Mouse (Mus musculus) lung, postnatal 25 days (tissue): ENCODE measurements around the gene Apaf1.

Experiments used
- DNase-seq: peaks from one replicate; pipeline ENCODE4 v3.0.0; 2022; ENCODE audit warnings: low spot score

Apaf1 gene

DNA sequence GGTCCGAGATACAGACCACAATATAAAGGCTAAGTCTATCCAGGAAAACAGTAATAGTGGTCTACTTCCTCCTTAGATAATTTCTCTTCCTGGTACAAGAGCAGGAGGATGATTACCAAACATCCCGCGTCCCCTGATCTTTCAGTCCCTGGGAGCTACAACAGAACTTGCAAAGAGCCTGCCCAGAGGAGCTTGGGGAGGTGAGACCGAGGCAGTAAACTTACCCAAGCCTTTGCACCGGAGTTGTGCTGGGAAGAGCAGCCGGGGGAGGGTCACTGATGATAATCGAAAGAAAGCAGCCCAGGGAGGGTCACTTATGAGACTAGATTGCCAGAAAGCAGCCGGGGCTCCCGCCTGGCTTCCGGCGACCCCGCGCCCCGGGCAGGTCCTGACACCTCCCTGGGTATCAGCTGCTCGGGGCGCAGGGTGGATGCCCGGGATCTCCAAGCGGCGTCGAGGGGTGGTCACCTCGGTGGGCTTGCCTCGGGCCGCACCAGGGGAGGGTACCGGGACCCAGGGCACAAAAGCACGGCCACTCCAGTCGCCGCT is 537 bp downstream of the Apaf1 start:
- DNase-seq: peak; percentile 18

GRCm38 (mm10) chr10:91080540-91080939 is 2.0 kb downstream of the Apaf1 start:
- DNase-seq: no peak

DNA sequence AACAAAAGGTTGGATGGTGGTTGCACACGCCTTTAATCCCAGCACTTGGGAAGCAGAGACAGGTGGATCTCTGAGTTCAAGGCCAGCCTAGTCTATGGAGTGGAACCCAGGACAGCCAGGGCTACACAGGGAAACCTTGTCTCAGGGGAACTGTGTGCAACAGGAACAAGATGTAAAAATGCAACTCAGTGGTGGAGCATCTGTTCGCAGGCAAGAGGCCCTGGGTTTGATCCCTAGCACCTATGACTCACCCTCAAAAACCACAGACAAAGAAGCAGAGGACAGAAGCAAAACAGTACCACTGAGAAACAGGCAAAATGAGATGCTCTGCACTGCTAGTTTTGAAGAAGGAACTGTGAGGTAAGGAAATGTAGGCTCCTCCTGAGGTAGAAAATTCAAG is 5.9 kb downstream of the Apaf1 start:
- no peak for DNase-seq

DNA sequence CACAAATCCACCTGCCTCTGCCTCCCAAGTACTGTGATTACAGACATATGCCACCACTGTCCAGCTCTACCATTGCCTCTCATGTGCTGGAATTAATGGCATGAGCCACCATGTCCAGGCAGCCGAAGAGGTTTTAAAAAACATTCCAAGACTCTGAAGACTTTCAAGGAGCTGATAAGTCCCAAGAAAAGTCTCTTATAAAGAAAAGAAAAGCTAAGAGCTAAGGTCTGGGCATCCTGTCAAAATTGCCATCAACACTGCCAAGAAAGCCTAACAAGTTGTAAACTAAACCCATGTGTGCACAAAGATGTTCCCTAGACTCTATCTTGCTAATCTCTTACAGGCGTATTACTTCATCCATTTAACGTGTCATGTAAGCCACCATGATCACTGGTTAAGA is 9.2 kb downstream of the Apaf1 start:
- DNase-seq: peak; percentile 41

- no peak for DNase-seq
Observed at GRCm38 (mm10) chr10:91071768-91072167, 10.8 kb downstream of the Apaf1 start.

- no peak for DNase-seq
Observed at GRCm38 (mm10) chr10:91062355-91062754, 20.2 kb downstream of the Apaf1 start.

DNA sequence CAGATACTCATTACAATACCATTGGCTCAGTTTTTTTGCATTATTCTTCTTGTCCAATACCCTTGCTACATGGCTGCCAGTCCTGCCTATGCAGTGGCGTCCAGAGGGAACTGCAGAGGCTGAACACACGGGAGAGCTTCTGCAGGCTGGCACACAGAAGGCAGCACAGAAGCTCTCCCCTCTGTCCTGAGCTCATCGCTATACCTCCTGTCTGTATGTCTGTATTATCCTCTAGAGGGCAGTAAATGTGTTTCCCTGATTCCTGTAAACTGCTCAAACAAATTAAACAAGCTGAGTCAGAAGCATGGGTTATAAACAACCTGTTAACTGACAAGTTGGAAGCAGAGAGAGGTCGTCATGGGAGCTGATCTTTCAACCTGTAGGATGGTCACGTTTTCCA is 21.8 kb downstream of the Apaf1 start:
- no peak for DNase-seq

- no peak for DNase-seq
Observed at GRCm38 (mm10) chr10:91052734-91053133, 29.8 kb downstream of the Apaf1 start.

DNA sequence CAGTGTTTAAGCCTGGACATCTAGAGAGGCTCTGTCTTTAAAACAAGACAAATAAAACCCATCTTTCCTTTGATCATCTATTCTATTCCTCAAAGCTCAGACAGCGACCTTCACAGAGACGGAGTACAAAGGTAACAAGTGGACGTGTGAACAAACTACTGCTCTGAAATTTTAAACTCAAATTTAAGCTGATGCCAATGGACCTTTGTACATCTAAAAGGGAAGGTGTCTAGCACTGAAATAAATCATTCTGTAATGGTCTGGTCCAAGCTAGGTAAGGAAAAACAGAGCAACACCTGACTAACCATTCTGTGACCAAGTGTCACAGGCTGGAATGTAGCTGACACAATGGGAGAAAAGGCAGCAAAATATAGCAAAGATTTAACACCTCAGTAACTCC is 31.4 kb downstream of the Apaf1 start:
- no peak for DNase-seq

GRCm38 (mm10) chr10:91049696-91050095 is 32.9 kb downstream of the Apaf1 start:
- DNase-seq: no peak

- peak; percentile 36 for DNase-seq
Observed at GRCm38 (mm10) chr10:91033942-91034341, 48.6 kb downstream of the Apaf1 start.

DNA sequence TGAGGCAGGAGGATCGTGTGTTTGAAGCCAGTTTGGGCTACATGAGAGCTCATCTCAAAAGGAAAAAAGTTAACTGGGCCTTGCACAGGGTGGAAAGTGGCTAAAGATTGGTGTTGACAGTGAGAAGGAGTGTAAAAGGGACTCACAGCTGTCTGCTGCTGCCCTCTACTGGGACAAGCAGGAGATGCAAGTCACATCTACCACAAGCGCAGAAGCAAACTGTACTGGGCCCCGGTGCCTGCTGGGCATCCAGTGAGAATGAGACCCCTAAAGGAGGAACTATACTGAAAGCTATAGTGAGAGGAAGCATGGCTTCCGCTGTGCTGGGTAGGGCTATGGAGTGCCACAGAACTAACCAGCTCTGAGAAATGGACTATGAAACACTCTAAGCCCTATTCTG is 50.2 kb downstream of the Apaf1 start:
- peak; percentile 68 for DNase-seq

- DNase-seq: no peak
Observed at GRCm38 (mm10) chr10:91031176-91031575, 51.4 kb downstream of the Apaf1 start.

- no peak for DNase-seq
Observed at GRCm38 (mm10) chr10:91029002-91029539, 53.5 kb downstream of the Apaf1 start.

GRCm38 (mm10) chr10:91027964-91028363 is 54.6 kb downstream of the Apaf1 start:
- peak; percentile 21 for DNase-seq

GRCm38 (mm10) chr10:91027468-91027867 is 55.1 kb downstream of the Apaf1 start:
- no peak for DNase-seq

- DNase-seq: no peak
Observed at GRCm38 (mm10) chr10:91005858-91006538, 76.6 kb downstream of the Apaf1 start.

GRCm38 (mm10) chr10:91001421-91001820 is 81.1 kb downstream of the Apaf1 start:
- DNase-seq: peak; percentile 3

DNA sequence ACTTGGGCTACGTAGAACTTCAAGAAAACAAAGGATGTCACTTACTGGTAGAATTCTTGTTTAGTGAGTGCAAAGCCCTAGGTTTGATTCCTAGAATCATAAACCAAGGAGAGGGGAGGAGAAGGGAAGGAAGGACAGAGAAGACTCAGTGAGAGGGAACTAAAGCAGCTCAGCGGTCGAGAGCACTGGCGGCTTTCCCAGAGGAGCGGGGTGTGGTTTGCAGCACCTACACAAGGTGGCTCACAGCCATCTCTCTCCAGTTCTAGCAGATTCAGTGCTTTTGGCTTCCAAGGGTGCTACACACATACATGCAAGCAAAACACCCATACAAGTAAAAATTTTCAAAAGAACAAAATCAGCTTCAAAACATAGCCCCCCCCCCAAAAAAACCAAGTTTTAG is 82.7 kb downstream of the Apaf1 start:
- no peak for DNase-seq

DNA sequence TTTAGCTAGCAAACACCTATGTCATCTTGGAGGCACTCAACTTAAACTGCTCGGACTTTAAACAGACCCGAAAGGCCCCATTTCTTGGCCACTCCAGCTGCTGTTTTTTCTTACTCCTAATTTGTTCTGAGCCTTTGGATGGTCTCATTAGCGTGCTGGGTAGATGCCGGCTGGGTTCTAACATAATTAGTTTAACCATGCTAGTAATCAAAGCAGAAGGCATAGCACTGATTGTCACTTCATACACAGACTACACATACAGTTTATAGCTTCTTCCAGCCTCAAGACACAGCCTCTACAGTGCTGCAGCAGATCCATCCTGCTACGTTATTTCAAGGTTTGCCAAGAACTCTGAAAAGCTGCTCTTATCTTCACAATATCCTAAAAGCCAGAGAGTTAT is 88.7 kb downstream of the Apaf1 start:
- no peak for DNase-seq

GRCm38 (mm10) chr10:90992237-90992636 is 90.3 kb downstream of the Apaf1 start:
- DNase-seq: no peak

GRCm38 (mm10) chr10:90990340-90990739 is 92.2 kb downstream of the Apaf1 start:
- no peak for DNase-seq

GRCm38 (mm10) chr10:90983046-90983445 is 99.5 kb downstream of the Apaf1 start:
- DNase-seq: no peak

DNA sequence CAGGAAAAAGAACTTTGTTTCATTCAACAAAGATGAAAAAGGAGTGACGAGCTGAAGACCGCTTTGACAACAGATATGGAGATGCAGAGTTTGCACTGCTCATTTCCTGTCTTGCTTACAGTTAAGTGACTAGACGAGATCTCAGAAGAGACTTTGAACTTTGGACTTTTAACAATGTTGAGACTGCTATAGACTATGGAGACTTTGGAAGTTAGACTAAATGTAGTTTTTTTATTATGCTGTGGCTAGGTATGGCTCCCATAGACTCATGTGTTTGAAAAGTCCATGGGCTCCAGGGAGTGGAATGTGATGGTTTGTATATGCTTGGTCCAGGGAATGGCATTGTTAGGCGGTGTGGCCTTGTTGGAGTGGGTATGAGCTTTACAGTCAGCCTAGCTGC is 100.8 kb downstream of the Apaf1 start:
- no peak for DNase-seq
